Mouse (Mus musculus) c-Kit-positive CD71-positive TER-119-negative erythroid progenitor cells, embryonic 14.5 days (primary cell): ENCODE measurements around the gene Srrt.

ENCODE experiments used
- DNase-seq: peaks from one replicate; pipeline ENCODE4 v3.0.0-alpha.2; 2013; ENCODE audit warnings: low read depth

Gene Srrt

DNA sequence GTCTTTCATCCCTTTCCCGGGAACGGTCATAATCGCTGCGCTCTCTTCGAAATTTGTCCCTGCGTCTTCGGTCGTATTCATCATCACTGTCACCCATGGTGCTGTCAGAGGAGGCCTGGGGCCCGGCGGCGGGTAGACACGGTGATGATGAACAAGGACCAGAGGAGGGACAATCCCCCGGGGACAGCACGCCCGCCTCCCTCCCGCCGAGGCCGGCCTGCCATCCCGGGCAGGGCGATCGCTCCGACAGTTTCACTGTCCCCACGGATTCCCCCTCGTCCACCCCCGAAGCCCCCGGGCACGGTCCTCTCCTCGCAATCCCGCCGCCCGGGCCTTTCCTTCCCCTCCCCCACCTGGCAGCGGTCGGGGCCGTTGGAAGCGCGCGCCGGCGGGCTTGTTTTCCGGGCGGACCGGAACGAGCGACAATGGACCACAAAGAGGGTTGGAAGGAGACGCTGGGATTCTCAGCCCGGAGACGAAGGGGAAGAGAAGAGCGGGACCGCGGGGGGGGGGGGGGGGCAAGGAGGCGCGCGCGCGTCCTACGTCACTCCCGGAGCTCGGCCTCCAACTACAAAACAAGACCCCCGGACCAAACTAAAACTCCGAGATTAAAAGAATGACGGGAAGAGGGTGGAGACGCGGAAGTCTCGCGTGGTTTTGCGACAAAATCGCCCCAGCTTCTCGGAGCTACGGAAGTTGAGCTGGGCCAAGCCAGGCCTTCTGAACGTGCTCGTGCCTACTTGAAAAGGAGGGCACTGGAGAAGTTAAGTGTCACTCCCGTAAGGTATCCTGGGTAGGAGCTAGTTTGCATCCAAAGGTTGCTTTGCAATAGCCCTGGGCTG is at the start of gene Srrt:
Gene Srrt, minus strand, starts transcription at position 604 of the 842 bp plus-strand sequence.
- DNase-seq, result peak; percentile 92

DNA sequence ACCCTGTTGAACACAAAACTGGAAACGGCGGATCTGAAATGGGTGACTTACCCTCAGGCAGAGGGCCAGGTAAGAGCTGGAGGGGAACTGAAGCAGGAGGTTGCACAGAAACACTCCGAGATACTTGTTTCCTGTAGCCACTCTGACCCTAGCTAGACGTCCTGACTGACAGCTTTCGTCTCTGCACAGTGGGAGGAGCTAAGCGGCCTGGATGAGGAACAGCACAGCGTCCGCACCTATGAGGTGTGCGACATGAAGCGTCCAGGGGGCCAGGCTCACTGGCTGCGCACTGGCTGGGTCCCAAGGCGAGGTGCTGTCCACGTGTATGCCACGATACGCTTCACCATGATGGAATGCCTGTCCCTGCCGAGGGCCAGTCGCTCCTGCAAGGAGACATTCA is 46.6 kb upstream of the Srrt start:
- no peak for DNase-seq

- no peak for DNase-seq
Observed at GRCm38 (mm10) chr5:137352011-137352975, 44.8 kb upstream of the Srrt start.

GRCm38 (mm10) chr5:137351394-137351793 is 43.9 kb upstream of the Srrt start:
- DNase-seq, result no peak

- no peak for DNase-seq
Observed at GRCm38 (mm10) chr5:137351058-137351380, 43.5 kb upstream of the Srrt start.

- no peak for DNase-seq
Observed at GRCm38 (mm10) chr5:137350205-137351057, 43.0 kb upstream of the Srrt start.

DNA sequence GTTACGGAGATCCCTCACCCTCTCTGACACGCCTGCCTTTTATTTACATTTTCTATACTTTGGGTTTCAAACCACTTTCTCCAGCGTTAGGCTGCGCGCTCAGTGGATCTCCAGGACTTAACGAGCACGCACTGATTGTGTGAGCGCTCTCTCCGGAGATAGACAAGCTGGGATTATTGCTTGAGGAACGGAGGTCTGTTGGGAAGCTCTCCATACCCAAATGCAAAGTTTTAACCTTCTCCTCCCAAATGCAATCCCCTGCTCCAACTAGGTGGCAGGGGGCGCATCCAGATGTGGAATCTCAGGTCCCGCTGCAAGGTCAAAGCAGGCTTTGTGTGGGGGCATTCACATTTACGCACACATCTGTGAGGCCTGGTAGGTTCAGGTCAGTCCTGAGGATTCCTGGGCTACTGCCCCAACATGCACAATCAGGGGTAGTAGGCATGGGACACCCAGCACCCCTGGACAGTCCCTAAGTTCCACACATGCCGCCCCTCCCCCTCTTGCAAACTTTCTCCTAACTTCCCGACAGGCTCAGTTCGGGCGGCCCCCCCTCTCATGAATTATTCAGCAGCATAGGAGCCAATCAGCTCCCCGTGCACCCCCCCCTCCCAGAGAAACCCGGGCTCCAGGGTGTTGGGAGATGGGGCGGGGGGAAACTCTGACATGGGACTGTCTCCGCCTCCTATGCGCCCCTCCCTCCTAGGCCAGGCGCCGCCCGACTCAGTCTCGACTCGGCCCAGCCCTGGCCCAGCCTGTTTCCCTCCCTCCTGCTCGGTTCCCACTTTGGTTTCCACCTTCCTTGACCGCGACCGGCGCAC is 42.1 kb upstream of the Srrt start, which contains the start of gene Ephb4:
Gene Ephb4, plus strand, starts transcription at position 726 of the 821 bp plus-strand sequence.
- DNase-seq, result no peak

GRCm38 (mm10) chr5:137348482-137349383 is 41.3 kb upstream of the Srrt start:
- DNase-seq, result no peak

DNA sequence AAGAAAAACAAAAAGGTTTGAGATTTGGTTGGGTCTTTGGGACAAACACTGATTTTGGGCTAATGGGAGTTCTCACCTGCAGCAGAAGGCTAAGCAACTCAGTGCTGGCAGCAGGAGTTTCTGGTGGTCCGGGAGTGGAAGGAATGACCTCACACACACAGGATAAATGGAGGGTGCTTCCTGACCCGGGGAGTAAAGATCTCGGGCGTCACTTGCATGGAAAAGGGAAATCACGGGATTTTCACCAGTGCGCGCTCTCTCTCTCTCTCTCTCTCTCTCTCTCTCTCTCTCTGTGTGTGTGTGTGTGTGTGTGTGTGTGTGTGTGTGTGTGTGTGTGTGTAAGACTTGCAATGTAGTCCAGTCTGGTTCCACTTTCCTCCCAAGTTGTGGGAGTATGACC is 40.4 kb upstream of the Srrt start:
- no peak for DNase-seq

GRCm38 (mm10) chr5:137346983-137347382 is 39.5 kb upstream of the Srrt start:
- DNase-seq, result no peak

GRCm38 (mm10) chr5:137346388-137346787 is 38.9 kb upstream of the Srrt start:
- no peak for DNase-seq

DNA sequence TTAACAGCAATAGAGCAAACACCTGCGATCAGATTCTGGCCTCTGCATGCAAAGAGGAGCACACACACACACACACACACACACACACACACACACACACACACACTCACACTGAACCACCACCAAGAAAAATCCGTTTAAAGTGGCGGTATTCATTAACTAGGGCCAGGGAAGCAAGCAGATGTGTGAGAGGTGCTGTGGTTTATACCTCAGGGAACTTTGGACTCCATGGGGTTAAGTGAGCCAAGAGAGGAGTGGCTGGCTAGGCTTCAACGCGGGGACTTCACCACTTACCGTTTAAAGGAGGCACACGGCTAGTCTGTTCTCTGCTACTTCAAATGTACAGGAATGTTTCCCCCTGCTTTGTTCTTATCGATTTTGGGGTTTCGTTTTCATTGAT is 38.3 kb upstream of the Srrt start:
- DNase-seq, result no peak

- DNase-seq, result no peak
Observed at GRCm38 (mm10) chr5:137343869-137344268, 36.4 kb upstream of the Srrt start.

GRCm38 (mm10) chr5:137343412-137343811 is 35.9 kb upstream of the Srrt start:
- DNase-seq, result no peak

GRCm38 (mm10) chr5:137342407-137343012 is 35.0 kb upstream of the Srrt start:
- no peak for DNase-seq

- no peak for DNase-seq
Observed at GRCm38 (mm10) chr5:137340222-137340621, 32.7 kb upstream of the Srrt start.

- DNase-seq, result no peak
Observed at GRCm38 (mm10) chr5:137339290-137339979, 32.0 kb upstream of the Srrt start.

DNA sequence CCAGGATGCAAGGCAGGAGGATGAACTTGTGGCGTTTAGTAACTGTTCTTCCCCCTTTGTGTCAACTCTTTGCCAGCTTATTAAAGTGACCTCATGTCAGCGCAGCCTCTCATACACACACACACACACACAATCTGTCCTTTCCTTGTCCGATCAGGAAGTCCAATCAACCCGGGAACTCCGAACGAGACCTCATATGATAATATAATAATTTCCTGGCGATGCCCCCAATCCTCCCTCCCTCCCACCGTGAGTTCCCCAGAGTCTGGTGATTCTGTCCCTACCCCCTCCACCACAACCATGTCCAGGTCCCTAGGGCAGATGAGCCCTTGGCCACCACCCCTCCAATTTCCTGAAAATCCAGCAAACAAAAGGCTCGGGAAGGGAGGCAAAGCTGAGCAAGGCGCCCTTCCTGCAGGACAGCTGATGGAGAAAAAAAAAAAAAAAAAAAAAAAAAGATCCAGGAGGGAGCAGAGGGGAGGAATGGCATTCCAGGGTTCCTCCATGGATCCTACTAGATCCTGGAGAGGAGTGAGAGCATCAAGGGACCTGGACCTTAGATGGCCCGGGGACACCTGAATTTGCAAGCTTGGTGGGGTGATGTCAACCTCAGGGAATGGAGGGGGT is 31.3 kb upstream of the Srrt start:
- DNase-seq, result no peak
